Mouse (Mus musculus) olfactory bulb, adult 2 months (tissue): ENCODE measurements at regions not wholly inside any gene's neighbourhood (a gene's known extent, or its start where the extent isn't known, plus 50 kb on each side); places are given as distances from the start of the nearest gene placed in this dataset.

ENCODE experiments used
- H3K27ac ChIP-seq: fragments of 200-500 bp; 2 replicates; pipeline ENCODE4 v1.5.1; 2012; ENCODE audit warnings: low read depth, low read length; ENCODE audit not compliant: insufficient read depth
- H3K4me1 ChIP-seq: fragments of 200-500 bp; 2 replicates; pipeline ENCODE4 v1.6.1; 2012; ENCODE audit warnings: low read length; ENCODE audit not compliant: control insufficient read depth, insufficient read depth
- H3K4me3 ChIP-seq: fragments of 200-500 bp; 2 replicates; pipeline ENCODE4 v1.5.1; 2012; ENCODE audit warnings: mild to moderate bottlenecking, low read depth, low read length, moderate library complexity; ENCODE audit not compliant: insufficient read depth
- CTCF ChIP-seq: fragments of 200-500 bp; IDR thresholded peaks from 2 replicates; pipeline ENCODE4 v1.5.1; 2012; ENCODE audit warnings: low read depth, mild to moderate bottlenecking, low read length, moderate library complexity; ENCODE audit not compliant: insufficient read depth
- POLR2A ChIP-seq: fragments of 200-500 bp; IDR thresholded peaks from 2 replicates; pipeline ENCODE4 v1.6.1; 2012; ENCODE audit warnings: mild to moderate bottlenecking, low read depth, low read length, moderate library complexity; ENCODE audit not compliant: insufficient read depth
- WGBS: fragments of 180-500 bp; shearing (Covaris S2); methylation state at CpG from one replicate; pipeline ENCODE4 v1.1.7; 2018; 5-methylcytosine and 5-hydroxymethylcytosine counted together

GRCm38 (mm10) chr15:42955167-42955566 lies 2821.0 kb downstream of the 9330182O14Rik start:
- Histone ChIP-seq H3K4me3 (no peak overlapping the region), H3K27ac (no peak overlapping the region), H3K4me1 (no peaks in the 10 kb centered on the region)
- WGBS = 69% methylated on average over 4 of the region's 4 CpGs
- TF ChIP-seq CTCF (no peak), POLR2A (no peak)

DNA sequence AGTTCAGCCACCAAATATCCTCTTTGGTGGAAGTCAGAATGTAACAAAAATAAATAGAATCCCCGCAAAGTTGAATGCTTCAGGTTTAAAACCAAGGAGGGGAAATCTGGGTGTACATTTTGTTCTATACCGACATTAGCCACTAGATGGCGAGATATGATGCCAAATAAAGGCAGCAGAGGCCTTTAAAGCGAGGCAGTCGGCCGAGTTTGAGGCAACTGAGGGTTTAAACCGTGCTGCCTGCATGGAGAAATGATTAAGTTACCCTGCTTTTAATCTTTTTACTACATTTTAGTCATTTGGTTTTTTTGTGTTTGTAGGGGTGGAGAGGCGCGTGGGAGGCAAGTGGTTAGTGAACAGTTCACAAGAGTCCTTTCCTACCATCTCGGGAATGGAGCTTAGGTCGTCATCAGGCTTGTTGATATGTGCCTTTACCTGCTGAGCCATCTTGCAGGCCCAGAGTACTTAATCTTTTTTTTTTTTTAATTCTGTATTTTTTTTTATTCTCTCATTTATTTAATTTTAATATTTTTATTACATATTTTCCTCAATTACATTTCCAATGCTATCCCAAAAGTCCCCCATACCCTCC lies 2828.7 kb downstream of the 9330182O14Rik start:
- WGBS = 22% methylated on average over 11 of the region's 11 CpGs
- TF ChIP-seq CTCF (0 out of 2 replicates have a peak, but pooled peaks have one; percentile 26), POLR2A (no peak)
- Histone ChIP-seq H3K4me3 (no peak overlapping the region), H3K4me1 (no peaks in the 10 kb centered on the region), H3K27ac (no peak overlapping the region)

GRCm38 (mm10) chr15:42965314-42965713 lies 2831.1 kb downstream of the 9330182O14Rik start:
- whole genome bisulfite sequencing = 80% methylated on average over 3 of the region's 3 CpGs
- Histone ChIP-seq H3K4me3 (no peak overlapping the region), H3K27ac (no peak overlapping the region), H3K4me1 (no peaks in the 10 kb centered on the region)
- no peak for TF ChIP-seq POLR2A
- TF ChIP-seq CTCF = no peak
